Mouse (Mus musculus): ENCODE measurements around the gene Slx4ip. TPM values are rescaled to one million over a fixed set of nuclear protein-coding genes. Genes with fewer than 3 reads are reported as not detected.

Slx4ip gene
- polyA plus RNA-seq, 1 experiment = 0.68 TPM

DNA sequence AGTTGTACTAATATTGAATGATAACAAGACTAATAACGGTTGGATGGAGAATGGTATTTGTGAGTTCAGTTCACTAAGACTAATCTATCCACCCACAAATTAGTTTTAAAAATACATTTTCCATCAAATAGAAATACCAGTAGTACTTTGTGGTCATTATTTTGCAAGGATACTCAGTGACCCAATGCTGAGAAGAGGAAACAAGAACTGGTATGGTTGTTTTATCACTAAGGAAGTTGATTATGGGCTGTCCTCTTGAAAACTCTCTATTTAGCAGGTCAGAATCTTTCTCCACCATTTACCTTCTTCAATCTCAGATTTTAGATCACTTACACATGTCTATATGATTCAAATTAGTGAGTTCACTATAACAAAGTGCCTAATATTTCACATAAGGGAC is 111.0 kb downstream of the Slx4ip start:
- Histone ChIP-seq H3K4me1 (ENCODE audit: control insufficient read depth, insufficient read depth, insufficient read length) (no peaks in the 10 kb centered on the region), H3K36me3 (ENCODE audit: control insufficient read depth, insufficient read depth, low read length) (no peaks in the 10 kb centered on the region; the same call in 1 of the 2 replicates), H3K27ac (ENCODE audit: insufficient read depth, low read length) (no peak overlapping the region), H3K4me3 (ENCODE audit: extremely low read depth, insufficient read depth, insufficient read length) (no peak overlapping the region), H3K27me3 (ENCODE audit: control insufficient read depth, insufficient read depth, low read length) (no peaks in the 10 kb centered on the region)
- 95% methylated on average over 1 of the region's 1 CpGs for WGBS
- no peak for DNase-seq (ENCODE audit: low read depth in 1 of 2, low spot score in 2 of 2)
- TF ChIP-seq CTCF (IDR thresholded peaks at IDR 0.05; ENCODE audit: extremely low read depth, insufficient read depth, insufficient read length, insufficient replicate concordance) = no peak
- no peak for TF ChIP-seq POLR2A (IDR thresholded peaks at IDR 0.05; ENCODE audit: low read depth, low read length)

DNA sequence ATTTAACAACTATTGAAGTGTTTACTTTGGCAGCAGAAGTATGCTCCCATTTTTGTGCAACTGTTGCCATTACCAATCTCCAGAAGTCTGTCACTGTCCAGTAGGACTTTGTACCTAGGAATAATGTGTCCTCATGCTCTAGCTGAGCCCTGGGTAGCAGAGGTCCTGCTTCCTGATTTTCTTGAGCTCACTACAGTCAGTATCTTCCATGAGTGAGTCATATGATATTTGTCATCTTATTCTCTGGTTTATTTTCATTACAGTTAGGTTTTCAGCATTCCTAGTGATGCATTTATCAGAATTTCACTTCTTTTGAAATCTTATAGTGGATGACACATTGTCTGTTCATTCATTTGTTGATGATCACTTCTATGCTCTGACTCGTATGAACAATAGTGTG is 115.6 kb downstream of the Slx4ip start:
- Histone ChIP-seq H3K36me3 (ENCODE audit: control insufficient read depth, insufficient read depth, low read length) (no peaks in the 10 kb centered on the region; the same call in 1 of the 2 replicates), H3K27ac (ENCODE audit: insufficient read depth, low read length) (no peak overlapping the region), H3K27me3 (ENCODE audit: control insufficient read depth, insufficient read depth, low read length) (no peaks in the 10 kb centered on the region), H3K4me3 (ENCODE audit: extremely low read depth, insufficient read depth, insufficient read length) (no peak overlapping the region), H3K4me1 (ENCODE audit: control insufficient read depth, insufficient read depth, insufficient read length) (no peaks in the 10 kb centered on the region)
- no peak for TF ChIP-seq POLR2A (IDR thresholded peaks at IDR 0.05; ENCODE audit: low read depth, low read length)
- no peak for TF ChIP-seq CTCF (IDR thresholded peaks at IDR 0.05; ENCODE audit: extremely low read depth, insufficient read depth, insufficient read length, insufficient replicate concordance)
- WGBS = 92% methylated on average over 1 of the region's 1 CpGs
- no peak for DNase-seq (ENCODE audit: low read depth in 1 of 2, low spot score in 2 of 2)

DNA sequence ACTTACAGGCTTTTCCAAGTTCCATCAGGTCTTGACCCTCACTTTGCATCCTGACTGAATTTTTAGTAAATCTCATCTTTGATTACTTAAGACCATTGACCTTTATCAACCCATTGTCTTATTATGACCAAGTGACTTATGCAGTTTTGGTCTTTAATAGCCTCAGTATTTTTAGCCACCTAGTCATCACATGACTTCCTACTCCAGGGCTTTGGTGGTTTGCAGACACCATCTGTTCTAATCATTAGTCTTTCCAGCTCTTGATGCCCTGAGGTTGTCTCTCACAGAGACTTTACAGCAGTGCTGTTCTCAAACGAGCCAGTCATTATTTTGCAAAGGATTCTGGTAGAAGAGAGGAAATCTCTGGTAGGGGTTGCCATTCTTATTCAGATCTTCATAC is 121.0 kb downstream of the Slx4ip start:
- H3K4me1 ChIP-seq (ENCODE audit: control insufficient read depth, insufficient read depth, insufficient read length) = no peaks in the 10 kb centered on the region
- H3K4me3 ChIP-seq (ENCODE audit: extremely low read depth, insufficient read depth, insufficient read length) = no peak overlapping the region
- TF ChIP-seq POLR2A (IDR thresholded peaks at IDR 0.05; ENCODE audit: low read depth, low read length) = no peak
- no peak for TF ChIP-seq CTCF (IDR thresholded peaks at IDR 0.05; ENCODE audit: extremely low read depth, insufficient read depth, insufficient read length, insufficient replicate concordance)

DNA sequence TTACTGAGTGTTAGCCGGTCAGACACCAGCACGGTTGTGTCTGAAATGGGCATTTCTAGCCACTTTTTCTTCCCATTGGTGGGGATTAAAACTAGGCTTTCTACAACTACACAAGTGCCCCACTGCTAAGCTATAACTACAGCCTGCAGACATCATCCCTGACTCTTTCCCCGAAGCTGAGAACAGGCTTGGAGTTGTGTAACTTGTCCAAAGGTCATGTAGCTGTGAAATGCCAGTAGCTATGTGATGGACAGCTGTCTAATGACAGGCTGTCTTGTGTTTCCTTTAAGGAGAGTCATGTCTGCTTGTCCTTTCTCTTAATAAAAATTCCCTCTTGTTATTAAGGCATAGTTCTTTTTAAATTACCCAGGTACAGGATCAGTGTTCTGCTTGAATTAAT is 122.1 kb downstream of the Slx4ip start:
- Histone ChIP-seq H3K27ac (ENCODE audit: insufficient read depth, low read length) (no peak overlapping the region), H3K36me3 (ENCODE audit: control insufficient read depth, insufficient read depth, low read length) (no peaks in the 10 kb centered on the region), H3K27me3 (ENCODE audit: control insufficient read depth, insufficient read depth, low read length) (no peaks in the 10 kb centered on the region), H3K4me3 (ENCODE audit: extremely low read depth, insufficient read depth, insufficient read length) (no peak overlapping the region), H3K4me1 (ENCODE audit: control insufficient read depth, insufficient read depth, insufficient read length) (no peaks in the 10 kb centered on the region)
- DNase-seq (ENCODE audit: low read depth in 1 of 2, low spot score in 2 of 2) = no peak
- WGBS = 93% methylated on average over 3 of the region's 3 CpGs
- TF ChIP-seq POLR2A (IDR thresholded peaks at IDR 0.05; ENCODE audit: low read depth, low read length) = no peak
- no peak for TF ChIP-seq CTCF (IDR thresholded peaks at IDR 0.05; ENCODE audit: extremely low read depth, insufficient read depth, insufficient read length, insufficient replicate concordance)

More for the DNA sequence above, 121.0 kb downstream of the Slx4ip start:
- WGBS = 53% methylated on average over 1 of the region's 1 CpGs
- Histone ChIP-seq H3K27ac (ENCODE audit: insufficient read depth, low read length) (no peak overlapping the region), H3K27me3 (ENCODE audit: control insufficient read depth, insufficient read depth, low read length) (no peaks in the 10 kb centered on the region), H3K36me3 (ENCODE audit: control insufficient read depth, insufficient read depth, low read length) (no peaks in the 10 kb centered on the region)
- DNase-seq (ENCODE audit: low read depth in 1 of 2, low spot score in 2 of 2) = no peak

DNA sequence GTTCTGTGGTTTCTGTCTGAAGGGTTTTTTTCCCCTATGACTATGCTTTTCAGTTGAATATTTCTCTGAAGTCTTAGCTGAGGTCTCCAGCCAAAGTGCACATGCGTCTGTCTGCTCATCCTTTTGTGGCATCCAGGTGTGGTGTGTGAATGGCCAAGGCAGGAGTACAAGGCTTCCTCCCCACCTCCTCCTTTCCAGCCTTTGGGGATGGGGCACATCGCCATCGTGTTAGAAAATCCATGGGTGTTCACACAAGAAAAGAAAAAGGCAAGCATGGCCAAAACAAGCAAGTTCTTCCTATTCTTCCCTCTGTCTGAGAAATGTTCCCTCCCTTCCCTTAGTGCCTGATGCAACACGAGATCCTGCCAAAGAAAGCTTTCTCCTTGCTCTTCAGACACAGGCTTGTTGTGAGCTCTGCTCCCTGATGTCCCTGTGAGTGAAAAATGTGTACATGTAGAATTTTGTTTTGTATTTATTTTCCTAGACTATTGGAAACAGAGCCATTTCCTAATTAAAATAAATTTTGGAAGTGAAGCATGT is 122.9 kb downstream of the Slx4ip start:
- Histone ChIP-seq H3K36me3 (ENCODE audit: control insufficient read depth, insufficient read depth, low read length) (no peaks in the 10 kb centered on the region), H3K4me3 (ENCODE audit: extremely low read depth, insufficient read depth, insufficient read length) (no peak overlapping the region), H3K4me1 (ENCODE audit: control insufficient read depth, insufficient read depth, insufficient read length) (no peaks in the 10 kb centered on the region), H3K27ac (ENCODE audit: insufficient read depth, low read length) (no peak overlapping the region), H3K27me3 (ENCODE audit: control insufficient read depth, insufficient read depth, low read length) (no peaks in the 10 kb centered on the region)
- TF ChIP-seq CTCF (IDR thresholded peaks at IDR 0.05; ENCODE audit: extremely low read depth, insufficient read depth, insufficient read length, insufficient replicate concordance) (no peak), POLR2A (IDR thresholded peaks at IDR 0.05; ENCODE audit: low read depth, low read length) (no peak)
- no peak for DNase-seq (ENCODE audit: low read depth in 1 of 2, low spot score in 2 of 2)
- WGBS = 84% methylated on average over 4 of the region's 4 CpGs

DNA sequence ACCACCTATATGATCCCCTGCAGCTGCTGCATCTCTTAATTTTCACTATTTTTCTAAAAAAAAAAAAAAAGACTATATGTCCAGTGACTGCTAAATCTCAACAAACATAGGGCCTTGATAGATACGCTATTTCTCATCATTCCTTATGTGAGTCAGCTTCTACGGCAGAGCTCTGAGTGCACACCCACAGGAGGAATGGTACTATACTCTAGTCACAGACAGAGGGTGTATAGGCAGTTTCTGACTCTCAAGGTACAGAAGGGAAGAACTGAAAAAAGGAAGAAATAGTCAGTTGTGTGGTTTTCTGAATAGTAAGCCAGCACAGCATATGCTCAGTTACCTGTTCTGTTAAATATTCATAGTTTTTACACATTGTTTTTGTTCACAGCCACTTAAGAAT is 123.4 kb downstream of the Slx4ip start:
- no peaks in the 10 kb centered on the region for H3K36me3 ChIP-seq (ENCODE audit: control insufficient read depth, insufficient read depth, low read length)
- no peak for DNase-seq (ENCODE audit: low read depth in 1 of 2, low spot score in 2 of 2)
- no peaks in the 10 kb centered on the region for H3K4me1 ChIP-seq (ENCODE audit: control insufficient read depth, insufficient read depth, insufficient read length)
- H3K27ac ChIP-seq (ENCODE audit: insufficient read depth, low read length) = no peak overlapping the region
- WGBS = 96% methylated on average over 2 of the region's 2 CpGs
- no peak overlapping the region for H3K4me3 ChIP-seq (ENCODE audit: extremely low read depth, insufficient read depth, insufficient read length)
- no peaks in the 10 kb centered on the region for H3K27me3 ChIP-seq (ENCODE audit: control insufficient read depth, insufficient read depth, low read length)
- TF ChIP-seq CTCF (IDR thresholded peaks at IDR 0.05; ENCODE audit: extremely low read depth, insufficient read depth, insufficient read length, insufficient replicate concordance) (no peak), POLR2A (IDR thresholded peaks at IDR 0.05; ENCODE audit: low read depth, low read length) (no peak)

DNA sequence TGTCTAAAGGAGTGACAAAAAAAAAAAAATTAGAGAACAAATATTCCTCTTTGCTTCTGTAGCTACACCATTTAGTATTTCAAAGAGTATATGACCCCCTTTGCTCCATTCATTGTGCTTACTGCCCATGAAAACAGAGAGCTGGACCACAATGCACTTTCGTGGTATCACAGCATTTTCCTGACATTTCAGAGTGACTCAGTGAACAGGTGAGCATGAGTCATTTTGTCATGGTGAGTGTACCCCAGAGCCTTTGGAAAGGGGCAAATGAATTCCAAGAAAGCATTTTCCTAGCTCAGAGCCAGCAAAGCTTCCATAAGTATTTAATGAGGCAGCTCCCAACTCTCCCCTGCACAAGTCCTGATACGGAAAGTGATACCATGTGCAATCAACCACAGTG is 153.1 kb downstream of the Slx4ip start:
- Histone ChIP-seq H3K27ac (ENCODE audit: insufficient read depth, low read length) (no peak overlapping the region), H3K4me3 (ENCODE audit: extremely low read depth, insufficient read depth, insufficient read length) (no peak overlapping the region), H3K36me3 (ENCODE audit: control insufficient read depth, insufficient read depth, low read length) (peaks cover 4% of the 10 kb centered on the region), H3K4me1 (ENCODE audit: control insufficient read depth, insufficient read depth, insufficient read length) (no peaks in the 10 kb centered on the region), H3K27me3 (ENCODE audit: control insufficient read depth, insufficient read depth, low read length) (no peaks in the 10 kb centered on the region)
- 91% methylated on average over 2 of the region's 2 CpGs for WGBS
- TF ChIP-seq CTCF (IDR thresholded peaks at IDR 0.05; ENCODE audit: extremely low read depth, insufficient read depth, insufficient read length, insufficient replicate concordance) (no peak), POLR2A (IDR thresholded peaks at IDR 0.05; ENCODE audit: low read depth, low read length) (no peak)
- no peak for DNase-seq (ENCODE audit: low read depth in 1 of 2, low spot score in 2 of 2)
